26 mouse cellular contexts compared by ENCODE assay signal in the genomic region with DNA sequence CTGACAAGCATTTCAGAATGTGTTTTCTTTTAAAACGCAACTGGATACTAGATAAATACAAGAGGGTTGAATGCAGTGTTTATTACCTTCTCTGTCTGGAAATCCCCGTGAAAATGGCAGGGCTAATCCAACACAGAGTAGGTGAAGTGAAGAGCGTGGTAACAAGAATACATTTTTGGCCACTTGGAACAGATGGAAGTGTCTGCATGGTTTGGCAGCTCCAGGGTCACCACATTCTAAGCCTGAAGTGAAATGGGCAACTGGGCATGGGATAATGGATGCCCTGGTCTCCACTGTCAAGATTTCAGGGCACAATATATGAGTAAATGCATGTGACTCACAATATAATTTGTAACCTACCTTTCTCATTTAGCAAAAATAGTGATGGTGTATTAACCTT.
A peak's percentile ranks its signal among the peaks of the same experiment; 100 is the strongest.
DNase-seq lines count a peak whose midpoint lies in the region; ATAC-seq and TF ChIP-seq lines count a peak whose summit lies in the region.
"Had no signal": no experiment of that assay in that cellular context is flagged by ENCODE, and none has a peak within 500 bp of the region (broad histone marks: within the 10 kb centered on the region; RNA-seq: fewer than 3 reads in every experiment).

No protein-coding gene starts in this region.

- no peaks in the 10 kb centered on the region for H3K36me3 ChIP-seq in midbrain, embryonic 11.5 days (ENCODE audit: control insufficient read depth, insufficient read depth, low read length)
- H3K36me3 ChIP-seq in midbrain, embryonic 15.5 days (replicated peaks), result 0 out of 2 replicates have a peak, but pooled peaks cover 2% of the 10 kb centered on the region
- peaks cover 47% of the 10 kb centered on the region for H3K36me3 ChIP-seq in liver, postnatal 0 days (replicated peaks; ENCODE audit: insufficient read depth, low read length)
- H3K36me3 ChIP-seq: embryonic facial prominence, embryonic 12.5 days had no signal

- no peak overlapping the region for H3K9ac ChIP-seq in midbrain, embryonic 11.5 days (ENCODE audit: low read length)
- H3K9ac ChIP-seq in midbrain, embryonic 15.5 days, result no peak overlapping the region
- H3K9ac ChIP-seq in liver, postnatal 0 days (replicated peaks), result no peak overlapping the region
- H3K9ac ChIP-seq: embryonic facial prominence, embryonic 12.5 days; heart, embryonic 12.5 days; hindbrain, embryonic 14.5 days; liver, embryonic 14.5 days; lung, embryonic 14.5 days; neural tube, embryonic 15.5 days had no signal

- no peaks in the 10 kb centered on the region for H3K9me3 ChIP-seq in midbrain, embryonic 11.5 days (ENCODE audit: control insufficient read depth, low read length)
- H3K9me3 ChIP-seq in midbrain, embryonic 15.5 days, result no peaks in the 10 kb centered on the region
- H3K9me3 ChIP-seq in liver, postnatal 0 days (ENCODE audit: low read length), result no peaks in the 10 kb centered on the region
- H3K9me3 ChIP-seq: embryonic facial prominence, embryonic 12.5 days; heart, embryonic 12.5 days; midbrain, embryonic 10.5 days; neural tube, embryonic 15.5 days had no signal

- no peak for ATAC-seq in midbrain, embryonic 11.5 days (ENCODE audit: low FRiP score)
- ATAC-seq in midbrain, embryonic 15.5 days (replicated peaks), result no peak
- ATAC-seq in liver, postnatal 0 days, result no peak
- ATAC-seq: forebrain, embryonic 16.5 days; Patski had no signal

- H3K4me1 ChIP-seq in midbrain, embryonic 11.5 days (ENCODE audit: control insufficient read depth, insufficient read depth, low read length), result peaks cover 3% of the 10 kb centered on the region; the same call in 1 of the 2 replicates
- H3K4me1 ChIP-seq in midbrain, embryonic 15.5 days, result no peaks in the 10 kb centered on the region
- H3K4me1 ChIP-seq in cerebellum, adult 2 months (ENCODE audit: control insufficient read depth, insufficient read depth, low read length), result peaks cover 5% of the 10 kb centered on the region; the same call in 1 of the 2 replicates
- no peaks in the 10 kb centered on the region for H3K4me1 ChIP-seq in liver, postnatal 0 days (ENCODE audit: insufficient read depth)
- H3K4me1 ChIP-seq: embryonic facial prominence, embryonic 12.5 days; midbrain, embryonic 10.5 days; neural tube, embryonic 15.5 days had no signal

- TF ChIP-seq EP300 in liver, postnatal 0 days (IDR thresholded peaks at IDR 0.05; ENCODE audit: low read depth), result no peak

- no peak for TF ChIP-seq CTCF in cerebellum, adult 2 months (IDR thresholded peaks at IDR 0.05; ENCODE audit: borderline replicate concordance, insufficient read depth, low read depth, low read length)
- TF ChIP-seq CTCF in liver, postnatal 0 days (IDR thresholded peaks at IDR 0.05; ENCODE audit: low read depth), result no peak

- WGBS in midbrain, embryonic 11.5 days, result 84% methylated on average over 3 of the region's 3 CpGs
- WGBS in midbrain, embryonic 15.5 days, result 78% methylated on average over 3 of the region's 3 CpGs
- 29% methylated on average over 3 of the region's 3 CpGs for WGBS in cerebellum, adult 2 months
- 90% methylated on average over 3 of the region's 3 CpGs for WGBS in liver, postnatal 0 days (ENCODE audit: insufficient replicate concordance)

- H3K4me2 ChIP-seq in midbrain, embryonic 11.5 days, result no peak overlapping the region
- no peak overlapping the region for H3K4me2 ChIP-seq in midbrain, embryonic 15.5 days
- no peak overlapping the region for H3K4me2 ChIP-seq in liver, postnatal 0 days (ENCODE audit: low read depth, low read length)
- H3K4me2 ChIP-seq: embryonic facial prominence, embryonic 12.5 days; heart, embryonic 12.5 days; hindbrain, embryonic 14.5 days; lung, embryonic 14.5 days; neural tube, embryonic 15.5 days had no signal

- H3K27me3 ChIP-seq in midbrain, embryonic 11.5 days (ENCODE audit: control insufficient read depth, insufficient read depth, low read length), result no peaks in the 10 kb centered on the region
- H3K27me3 ChIP-seq in midbrain, embryonic 15.5 days (replicated peaks), result no peaks in the 10 kb centered on the region
- no peaks in the 10 kb centered on the region for H3K27me3 ChIP-seq in cerebellum, adult 2 months (ENCODE audit: control insufficient read depth, insufficient read depth, low read length)
- H3K27me3 ChIP-seq in liver, postnatal 0 days (ENCODE audit: insufficient read depth, low read length), result no peaks in the 10 kb centered on the region
- H3K27me3 ChIP-seq: embryonic facial prominence, embryonic 12.5 days; heart, embryonic 12.5 days; neural tube, embryonic 15.5 days; Patski had no signal

- peak; percentile 41 for DNase-seq in midbrain, embryonic 11.5 days (ENCODE audit: low spot score, missing footprints)
- DNase-seq in cerebellum, adult 2 months, result peak; percentile 39 to 64
- DNase-seq in cerebellum, postnatal 14 days, result peak; percentile 38 to 63
- DNase-seq in neural tube, embryonic 10.5 days (ENCODE audit: extremely low spot score, low spot score), result no peak
- no peak for DNase-seq in kidney, postnatal 10 days
- DNase-seq in liver, postnatal 0 days, result no peak
- DNase-seq: adrenal gland, postnatal 14 days; heart, adult 2 months; kidney, adult 11 months; kidney, postnatal 25 days; liver; lung, embryonic 14.5 days; lung, postnatal 14 days; spleen, adult 18-20 months; thymus, adult 18-20 months; thymus, postnatal 36 days had no signal

- H3K27ac ChIP-seq in midbrain, embryonic 11.5 days (ENCODE audit: low read depth, low read length), result no peak overlapping the region
- H3K27ac ChIP-seq in midbrain, embryonic 15.5 days, result no peak overlapping the region
- H3K27ac ChIP-seq in cerebellum, adult 2 months (ENCODE audit: insufficient read depth, low read length), result no peak overlapping the region
- H3K27ac ChIP-seq in liver, postnatal 0 days (ENCODE audit: low read depth), result no peak overlapping the region
- H3K27ac ChIP-seq: embryonic facial prominence, embryonic 12.5 days; heart, adult 2 months; hindbrain, embryonic 14.5 days; liver, embryonic 14.5 days; midbrain, embryonic 10.5 days; neural tube, embryonic 15.5 days had no signal

- H3K4me3 ChIP-seq in midbrain, embryonic 11.5 days (ENCODE audit: low read depth, low read length), result no peak overlapping the region
- no peak overlapping the region for H3K4me3 ChIP-seq in midbrain, embryonic 15.5 days
- H3K4me3 ChIP-seq in cerebellum, adult 2 months (replicated peaks; ENCODE audit: insufficient read depth, low read depth, low read length), result no peak overlapping the region
- no peak overlapping the region for H3K4me3 ChIP-seq in liver, postnatal 0 days (ENCODE audit: low read depth, low read length)
- H3K4me3 ChIP-seq: embryonic facial prominence, embryonic 12.5 days; erythroblast, embryonic 14.5 days; heart, adult 2 months; heart, embryonic 12.5 days; midbrain, embryonic 10.5 days; neural tube, embryonic 15.5 days had no signal

- no peak for TF ChIP-seq POLR2A in cerebellum, adult 2 months (IDR thresholded peaks at IDR 0.05; ENCODE audit: borderline replicate concordance, insufficient read depth, low read length)

Comparison
In these comparisons a context has a peak if more than half of its experiments do, and no peak if none do; other contexts are left out.
1. DNase-seq: peak in midbrain, embryonic 11.5 days (single experiment), cerebellum, adult 2 months (2 of 2) and cerebellum, postnatal 14 days (2 of 2); none in neural tube, embryonic 10.5 days (single experiment), kidney, postnatal 10 days (single experiment) and liver, postnatal 0 days (single experiment).